In genomic region chr5:144707603-144708002, GRCm38 (mm10) we compare ENCODE assay signal across 11 mouse cellular contexts. TPM values are rescaled to one million over a fixed set of nuclear protein-coding genes. Genes with fewer than 3 reads are reported as not detected.
A peak's percentile ranks its signal among the peaks of the same experiment; 100 is the strongest.
DNase-seq lines count a peak whose midpoint lies in the region; ATAC-seq and TF ChIP-seq lines count a peak whose summit lies in the region.
"Had no signal": no experiment of that assay in that cellular context is flagged by ENCODE, and none has a peak within 500 bp of the region (broad histone marks: within the 10 kb centered on the region; RNA-seq: fewer than 3 reads in every experiment).

No protein-coding gene starts in this region.

- H3K27ac ChIP-seq in neural tube, embryonic 15.5 days (replicated peaks), result peak overlapping the region; percentile 45; the same call in 1 of the 2 replicates
- H3K27ac ChIP-seq in thymus, adult 2 months (ENCODE audit: control insufficient read depth, insufficient read depth, low read length), result no peak overlapping the region
- H3K27ac ChIP-seq: embryonic facial prominence, embryonic 12.5 days; stomach, embryonic 15.5 days had no signal

- no peaks in the 10 kb centered on the region for H3K27me3 ChIP-seq in neural tube, embryonic 15.5 days (replicated peaks)
- H3K27me3 ChIP-seq in thymus, adult 2 months (ENCODE audit: control insufficient read depth, insufficient read depth, low read length), result no peaks in the 10 kb centered on the region
- H3K27me3 ChIP-seq: embryonic facial prominence, embryonic 12.5 days; stomach, embryonic 15.5 days had no signal

- no peak for TF ChIP-seq CTCF in thymus, adult 2 months (IDR thresholded peaks at IDR 0.05; ENCODE audit: borderline replicate concordance, control insufficient read depth, extremely low read depth, insufficient read depth, low read length, poor library complexity)

- DNase-seq in cerebellum, adult 11 months, result peak; percentile 21
- DNase-seq in neural tube, embryonic 10.5 days (ENCODE audit: extremely low spot score, low spot score), result no peak
- peak; percentile 50 to 63 for DNase-seq in layer of hippocampus, postnatal 14 days (ENCODE audit: low spot score in 2 of 2)
- peak; percentile 29 for DNase-seq in right cerebral cortex, postnatal 25 days
- DNase-seq in MN1 (ENCODE audit: low spot score), result no peak
- no peak for DNase-seq in thymus, adult 2 months

- no peak overlapping the region for H3K4me3 ChIP-seq in neural tube, embryonic 15.5 days (replicated peaks)
- H3K4me3 ChIP-seq in thymus, adult 2 months (ENCODE audit: control insufficient read depth, insufficient read depth, low read length), result no peak overlapping the region
- H3K4me3 ChIP-seq: embryonic facial prominence, embryonic 12.5 days; stomach, embryonic 15.5 days had no signal

- WGBS in neural tube, embryonic 15.5 days, result 84% methylated on average over 6 of the region's 6 CpGs
- WGBS in thymus, adult 2 months, result 95% methylated on average over 6 of the region's 6 CpGs

- no peak overlapping the region for H3K9ac ChIP-seq in neural tube, embryonic 15.5 days (replicated peaks)
- H3K9ac ChIP-seq: embryonic facial prominence, embryonic 12.5 days; stomach, embryonic 15.5 days had no signal

- ATAC-seq in cerebellum, adult (ENCODE audit: insufficient number of reproducible peaks, low FRiP score, low TSS enrichment), result no peak
- ATAC-seq in neural tube, embryonic 15.5 days (ENCODE audit: low FRiP score), result no peak

- H3K4me2 ChIP-seq in neural tube, embryonic 15.5 days, result no peak overlapping the region
- H3K4me2 ChIP-seq: embryonic facial prominence, embryonic 12.5 days; liver, embryonic 11.5 days; stomach, embryonic 15.5 days had no signal

- no peak for TF ChIP-seq POLR2A in thymus, adult 2 months (IDR thresholded peaks at IDR 0.05; ENCODE audit: control insufficient read depth, extremely low read depth, insufficient read depth, low read length, poor library complexity)

- no peaks in the 10 kb centered on the region for H3K36me3 ChIP-seq in neural tube, embryonic 15.5 days
- H3K36me3 ChIP-seq in thymus, adult 2 months (ENCODE audit: control insufficient read depth, insufficient read depth, low read length), result no peaks in the 10 kb centered on the region
- H3K36me3 ChIP-seq: embryonic facial prominence, embryonic 12.5 days; stomach, embryonic 15.5 days had no signal

- peaks cover 24% of the 10 kb centered on the region for H3K4me1 ChIP-seq in neural tube, embryonic 15.5 days
- no peaks in the 10 kb centered on the region for H3K4me1 ChIP-seq in thymus, adult 2 months (replicated peaks; ENCODE audit: control insufficient read depth, insufficient read depth, low read length)
- H3K4me1 ChIP-seq: stomach, embryonic 15.5 days had no signal

- no peaks in the 10 kb centered on the region for H3K9me3 ChIP-seq in neural tube, embryonic 15.5 days (replicated peaks)
- H3K9me3 ChIP-seq: embryonic facial prominence, embryonic 12.5 days; stomach, embryonic 15.5 days had no signal

RNA-seq across cellular contexts. Expression of gene Tmem130, which starts 54.0 kb away (rescaled TPM):
- 359 and 415 TPM in 2 replicates for polyA plus RNA-seq in neural tube, embryonic 15.5 days (2015; fragmentation: Nextera tagmentation; extraction: Ambion mirVana)
- total RNA-seq in layer of hippocampus, postnatal 14 days (2021), result 100 to 1,000 TPM; 126 to 137 TPM
- polyA plus RNA-seq in thymus, adult 2 months (2012; rRNA removed), result 0.17 and 0.18 TPM in 2 replicates

RNA-seq across cellular contexts. Expression of gene Trrap, which starts 59.9 kb away (rescaled TPM):
- 61.2 and 64.5 TPM in 2 replicates for polyA plus RNA-seq in neural tube, embryonic 15.5 days (2015; fragmentation: Nextera tagmentation; extraction: Ambion mirVana)
- 100 to 1,000 TPM; 148 to 164 TPM for total RNA-seq in layer of hippocampus, postnatal 14 days (2021)
- polyA plus RNA-seq in thymus, adult 2 months (2012; rRNA removed), result 204 and 207 TPM in 2 replicates

Comparison
In these comparisons a context has a peak if more than half of its experiments do, and no peak if none do; other contexts are left out.
1. DNase-seq: peak in cerebellum, adult 11 months (single experiment), layer of hippocampus, postnatal 14 days (2 of 2) and right cerebral cortex, postnatal 25 days (single experiment); none in neural tube, embryonic 10.5 days (single experiment), MN1 (single experiment) and thymus, adult 2 months (single experiment).
2. RNA of gene Tmem130, which starts 54.0 kb away (polyA plus RNA-seq): 359 to 415 TPM in neural tube, embryonic 15.5 days; 0.17 to 0.18 TPM in thymus, adult 2 months; every median in the first group is over 100 times any median in the second.